Mouse (Mus musculus) forelimb bud, embryonic 11.5 days (tissue): Measurements from ENCODE around the gene Pgs1.

Source experiments
- DNase-seq: peaks from one replicate; pipeline ENCODE4 v3.0.0-alpha.2; 2012; ENCODE audit warnings: low read depth, low spot score

Pgs1 gene

DNA sequence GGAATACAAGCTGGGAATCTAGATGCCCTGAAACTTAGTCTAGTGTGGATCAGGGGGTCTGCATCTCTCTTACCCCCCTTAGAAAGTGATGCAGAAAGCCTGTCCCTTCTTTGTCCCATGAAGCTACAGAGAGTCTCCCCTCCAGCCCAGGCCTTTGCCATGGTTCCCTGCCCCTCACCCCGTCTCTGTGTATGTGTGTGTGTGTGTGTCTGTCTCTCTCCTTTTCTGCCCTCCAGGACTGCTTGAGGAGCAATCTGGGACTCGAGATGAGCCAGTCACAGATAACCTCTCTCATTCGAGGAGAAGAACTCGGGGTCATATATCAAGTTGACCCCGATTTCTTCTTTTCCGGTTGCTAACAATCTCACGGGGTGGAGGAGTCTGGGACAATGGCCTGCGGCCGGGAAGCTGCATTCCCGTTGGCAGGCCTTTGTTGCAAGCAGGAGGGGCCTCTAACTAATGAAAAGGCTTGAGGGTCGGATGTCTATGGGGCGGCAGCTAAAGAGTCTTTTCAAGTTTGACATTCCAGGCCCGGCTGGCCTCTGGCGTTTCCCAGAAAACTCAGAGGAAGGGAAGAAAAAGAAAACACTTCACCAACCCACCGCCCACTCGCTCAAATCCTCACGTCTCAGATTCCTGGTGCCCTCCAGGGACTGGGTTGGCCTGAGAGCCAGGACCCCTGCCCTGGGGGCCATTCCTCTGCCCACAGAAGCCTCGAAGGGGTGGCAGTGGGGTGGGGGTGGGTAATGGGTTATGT is 10.7 kb upstream of the Pgs1 start:
- DNase-seq = no peak

DNA sequence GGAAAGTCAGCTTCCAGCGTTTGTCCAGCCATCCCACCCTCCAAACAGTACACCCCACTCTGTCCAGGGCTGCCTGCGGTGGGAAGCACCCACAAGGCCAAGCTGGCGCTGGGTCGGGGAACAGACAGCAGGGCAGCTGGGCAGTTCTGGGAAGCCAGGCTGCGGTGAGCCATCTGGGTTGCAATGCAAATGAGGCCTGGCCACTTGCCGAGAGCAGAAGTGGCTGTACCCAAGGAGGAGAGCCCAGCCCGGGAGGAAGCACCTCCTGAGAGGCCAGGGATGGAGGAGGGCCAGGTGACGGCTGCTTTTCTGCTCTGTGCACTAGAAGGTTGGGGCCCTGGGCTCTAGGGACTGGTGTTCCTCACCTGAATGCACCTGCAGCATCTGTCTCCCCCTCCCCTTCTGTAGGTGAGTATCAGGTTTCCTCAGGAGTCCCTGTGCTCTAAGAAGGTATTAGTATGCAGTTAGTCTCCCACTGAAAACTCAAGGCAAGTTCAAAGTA is 10.0 kb upstream of the Pgs1 start:
- DNase-seq = no peak

GRCm38 (mm10) chr11:117977694-117978360 is 8.3 kb upstream of the Pgs1 start:
- DNase-seq = no peak

DNA sequence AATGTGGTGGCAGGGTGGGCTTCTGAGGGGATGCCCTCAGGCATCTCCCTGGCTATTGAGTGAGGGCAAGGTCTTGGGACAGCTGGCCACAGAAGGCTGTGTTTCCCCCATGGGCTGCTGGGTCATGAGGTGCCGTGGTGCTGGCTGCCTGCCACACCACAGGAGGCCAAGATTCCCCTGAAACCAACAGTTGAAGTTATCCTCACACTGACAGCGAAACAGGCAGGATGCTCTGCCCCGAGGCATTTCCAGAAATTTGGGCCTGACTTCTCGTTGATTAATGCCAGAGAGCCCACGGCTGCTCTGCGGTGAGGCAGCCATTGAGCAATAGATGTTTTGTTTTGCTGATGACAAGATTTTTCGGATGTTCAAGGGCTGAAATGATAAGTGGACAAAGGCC is 6.7 kb upstream of the Pgs1 start:
- DNase-seq = no peak

DNA sequence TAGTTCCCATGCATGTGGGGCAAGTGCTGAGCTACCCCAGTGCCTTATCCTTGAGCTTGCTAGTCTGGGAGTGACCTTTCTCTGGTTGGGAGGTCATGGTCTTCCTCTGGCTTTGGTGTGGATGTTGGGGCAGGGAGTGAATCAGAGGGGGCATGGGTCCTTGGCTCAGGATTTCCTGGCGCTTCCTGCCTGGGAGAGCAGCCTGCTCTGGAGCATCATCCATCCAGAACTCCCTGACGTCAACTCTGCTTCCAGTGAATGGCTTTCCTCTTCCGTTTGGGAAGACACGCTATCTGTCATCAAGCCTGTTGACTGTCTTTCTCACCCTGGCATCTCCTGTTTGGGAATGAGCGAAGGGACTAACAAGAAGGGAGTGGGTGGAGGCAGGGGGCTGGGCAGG is 3.7 kb upstream of the Pgs1 start:
- DNase-seq = no peak

GRCm38 (mm10) chr11:117983770-117984169 is 2.3 kb upstream of the Pgs1 start:
- DNase-seq = no peak

DNA sequence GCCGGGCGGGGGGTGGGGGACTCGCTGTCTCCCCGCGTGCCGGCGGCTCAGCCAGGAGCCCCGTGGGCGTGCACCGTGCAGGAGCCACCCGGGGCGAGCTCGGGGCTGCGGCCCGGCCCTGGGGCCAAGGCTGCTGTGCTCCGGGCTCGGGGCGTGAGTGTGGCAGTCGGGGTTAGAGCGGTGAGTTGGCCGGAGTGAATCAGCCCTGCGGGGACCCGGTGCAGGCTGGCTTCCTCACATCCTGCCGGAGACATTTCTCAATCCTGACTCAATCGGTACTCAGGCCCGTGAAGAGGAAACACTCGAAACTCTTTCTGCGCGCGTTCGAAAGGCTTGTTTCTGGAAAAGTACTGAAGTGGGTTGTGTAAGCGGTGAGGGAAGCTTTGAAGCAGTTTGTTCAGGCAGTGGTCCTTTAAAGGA is 950 bp downstream of the Pgs1 start:
- no peak for DNase-seq

DNA sequence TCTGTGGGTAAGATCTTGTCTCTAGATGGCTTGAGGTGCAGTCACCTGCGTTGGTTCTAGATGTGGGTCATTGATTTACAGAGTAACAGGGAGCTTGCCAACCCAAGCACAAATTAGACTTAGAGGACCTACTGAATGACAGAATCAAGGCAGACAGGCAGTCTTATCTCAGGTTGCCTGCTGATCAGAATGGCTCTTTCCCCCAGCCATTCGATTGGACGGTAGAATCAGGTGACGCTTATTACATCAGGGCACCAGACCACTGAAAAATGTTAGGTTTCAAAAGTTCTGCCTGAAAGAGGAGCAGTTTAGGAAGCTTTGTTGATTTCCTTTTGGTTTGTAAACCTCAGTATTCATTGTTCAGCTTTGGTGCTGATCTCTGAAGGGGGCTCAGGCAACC is 1.9 kb downstream of the Pgs1 start:
- no peak for DNase-seq

GRCm38 (mm10) chr11:117989241-117989640 is 3.1 kb downstream of the Pgs1 start:
- DNase-seq = no peak

- no peak for DNase-seq
Measured at GRCm38 (mm10) chr11:117989926-117990325, 3.8 kb downstream of the Pgs1 start.

- DNase-seq = no peak
Measured at GRCm38 (mm10) chr11:117991502-117992470, 5.7 kb downstream of the Pgs1 start.

DNA sequence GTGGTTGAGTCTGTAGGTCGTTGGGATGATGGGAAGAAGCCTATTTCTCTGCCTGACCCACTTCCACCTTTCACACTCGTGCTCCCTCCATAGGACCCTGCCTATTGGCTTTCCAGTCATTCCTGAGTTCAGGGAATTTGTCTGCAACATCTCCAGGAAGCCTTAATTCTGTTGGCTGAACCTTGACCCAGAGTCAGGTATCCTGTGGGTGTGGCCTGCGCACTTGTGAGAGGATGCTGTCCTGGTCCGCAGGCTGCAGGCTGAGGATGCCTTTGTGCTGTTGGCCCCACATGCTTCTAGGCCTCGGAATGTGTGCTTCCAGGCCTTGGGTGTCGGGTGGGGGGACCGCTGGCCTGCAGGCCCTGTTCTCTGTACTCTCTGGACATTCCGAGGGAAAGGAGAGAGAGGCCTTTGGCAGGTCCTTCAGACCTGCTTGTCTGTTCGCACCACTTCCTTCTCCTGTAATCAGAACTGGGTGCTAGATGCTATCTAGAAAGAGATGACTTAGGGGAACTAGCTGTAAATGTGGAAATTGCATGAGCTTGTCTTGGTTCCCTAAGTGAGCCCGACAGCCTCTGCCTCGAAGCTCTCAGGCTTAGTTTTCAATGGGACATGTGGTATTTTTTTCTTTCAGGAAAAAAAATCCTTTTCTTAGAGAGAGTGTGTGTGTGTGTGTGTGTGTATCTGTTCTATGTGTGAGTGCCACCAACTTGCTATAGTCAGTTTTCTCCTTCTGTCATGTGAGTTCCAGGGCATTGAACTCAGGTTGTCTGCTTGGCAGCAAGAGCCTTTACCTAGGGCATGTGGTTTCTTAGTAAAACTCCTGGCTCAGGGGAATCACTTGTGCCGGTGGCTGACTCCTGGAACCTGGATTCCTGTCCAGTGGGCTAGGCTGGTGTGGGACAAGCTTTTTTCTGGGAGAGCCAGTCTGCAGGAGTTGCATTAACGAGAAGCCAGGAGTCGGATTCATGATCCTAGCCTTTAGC is 7.4 kb downstream of the Pgs1 start:
- no peak for DNase-seq

DNA sequence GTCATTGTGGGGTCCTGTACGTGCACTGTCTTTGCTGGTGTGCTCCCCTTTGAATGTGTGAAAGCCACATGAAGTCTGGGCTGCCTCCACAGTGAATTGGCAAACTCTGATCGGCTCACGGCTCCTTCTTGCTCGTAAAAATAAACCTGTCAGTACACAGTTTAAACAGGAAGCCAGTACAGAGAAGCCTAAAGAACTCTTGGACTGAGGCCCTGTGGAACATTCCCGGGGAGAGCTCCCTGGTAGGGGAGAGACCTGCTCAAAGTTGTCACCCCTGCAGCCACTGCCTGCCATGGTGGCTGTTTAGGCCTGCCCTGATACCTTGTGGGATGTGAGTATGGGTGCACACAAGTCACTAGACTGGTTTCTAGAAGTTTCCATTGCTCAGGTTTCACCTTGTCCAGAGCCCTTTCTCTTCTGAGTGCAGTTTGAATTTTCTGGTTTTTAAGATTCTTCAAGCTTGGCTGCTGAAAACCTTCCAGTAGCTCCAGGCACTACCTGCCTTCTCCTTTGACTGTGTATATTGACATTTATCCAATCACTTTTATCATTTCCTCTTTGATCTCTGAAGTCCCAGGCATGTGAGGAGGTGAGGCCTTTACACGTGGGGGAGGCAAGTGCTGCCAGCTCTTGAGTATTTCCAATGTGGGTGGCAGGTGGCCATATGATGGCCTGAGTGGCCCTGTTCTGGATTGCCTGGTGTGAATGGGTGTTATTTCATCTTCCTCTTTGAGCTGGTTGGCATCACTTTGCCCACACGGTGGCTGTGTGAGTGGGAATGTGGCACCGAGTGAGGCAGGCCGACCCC is 8.4 kb downstream of the Pgs1 start:
- DNase-seq = no peak

DNA sequence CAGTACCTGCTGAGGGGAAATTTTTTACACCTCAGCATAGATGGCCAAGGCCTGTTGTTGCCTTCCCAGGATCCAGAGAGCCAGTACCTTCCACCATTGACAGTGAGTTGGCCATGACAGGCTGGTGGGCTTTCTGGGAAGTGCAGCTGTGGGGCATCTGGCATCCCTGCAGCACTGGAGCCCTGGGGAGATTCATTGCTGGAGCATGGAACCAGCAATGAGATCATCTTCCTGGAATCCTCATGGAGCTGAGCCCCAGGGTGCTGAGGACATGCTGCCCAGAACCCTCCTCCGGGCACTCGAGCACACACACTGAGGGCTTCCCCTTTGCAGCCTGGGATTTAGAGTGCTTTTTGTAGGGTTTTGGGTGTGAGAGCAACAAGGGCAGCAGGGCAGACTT is 9.2 kb downstream of the Pgs1 start:
- no peak for DNase-seq

DNA sequence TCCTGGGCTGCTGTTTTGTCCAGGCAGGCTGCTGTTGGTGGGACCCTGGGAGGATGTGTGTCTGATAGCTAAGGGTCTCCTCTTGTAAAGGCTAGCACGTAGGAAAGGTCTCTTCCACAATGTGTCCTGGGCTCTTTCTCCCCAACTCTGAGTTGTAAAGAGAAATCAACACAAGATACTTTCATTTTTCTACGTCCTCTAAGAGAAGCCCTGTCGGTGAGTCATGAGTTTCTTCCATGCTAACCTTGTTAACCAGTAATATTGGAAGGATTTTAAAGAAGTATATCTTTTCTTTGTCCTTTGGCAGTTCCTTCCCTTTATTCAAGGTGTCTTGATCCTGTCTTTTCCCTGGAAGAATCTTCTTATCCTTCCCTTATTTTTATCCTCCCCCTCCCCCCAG is 9.6 kb downstream of the Pgs1 start:
- DNase-seq = no peak

DNA sequence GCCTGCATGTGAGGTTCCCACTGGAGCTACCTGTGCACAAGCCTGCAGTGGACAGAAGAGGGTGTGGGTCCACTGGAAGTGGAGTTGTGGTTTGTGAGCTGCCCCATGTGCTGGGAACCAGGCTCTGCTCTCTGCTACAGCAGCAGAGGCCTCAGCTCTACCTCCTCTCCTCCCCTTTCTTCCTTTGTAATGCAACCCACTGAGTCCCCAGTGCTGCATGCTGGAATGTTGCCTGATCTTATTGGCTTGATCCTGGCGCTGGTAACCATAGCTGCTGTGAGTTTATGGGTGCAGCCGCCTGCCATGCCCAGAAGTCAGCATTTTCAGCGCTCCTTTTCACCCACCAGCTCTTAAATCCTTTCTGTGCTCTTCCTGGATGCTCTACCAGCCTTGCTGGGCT is 10.0 kb downstream of the Pgs1 start:
- no peak for DNase-seq

DNA sequence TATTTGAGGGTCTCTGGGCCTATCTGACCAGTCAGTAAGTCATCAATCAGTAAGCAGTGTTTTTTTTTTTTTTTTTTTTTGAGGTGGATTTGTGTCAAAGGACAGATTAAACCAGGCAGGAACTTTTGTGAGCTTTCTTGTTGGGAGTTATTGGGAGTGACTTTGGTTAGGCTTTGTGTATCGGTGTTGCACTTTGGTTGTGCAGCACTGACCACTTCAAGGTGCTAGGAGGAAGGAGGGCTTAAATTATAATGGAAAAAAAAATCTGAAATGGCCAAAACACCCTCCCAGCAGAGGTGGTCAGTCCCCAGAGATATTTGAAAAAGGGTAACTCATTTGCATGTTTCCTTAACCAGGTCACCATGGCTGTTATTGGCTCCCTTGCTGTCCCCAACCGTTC is 11.0 kb downstream of the Pgs1 start:
- no peak for DNase-seq

DNA sequence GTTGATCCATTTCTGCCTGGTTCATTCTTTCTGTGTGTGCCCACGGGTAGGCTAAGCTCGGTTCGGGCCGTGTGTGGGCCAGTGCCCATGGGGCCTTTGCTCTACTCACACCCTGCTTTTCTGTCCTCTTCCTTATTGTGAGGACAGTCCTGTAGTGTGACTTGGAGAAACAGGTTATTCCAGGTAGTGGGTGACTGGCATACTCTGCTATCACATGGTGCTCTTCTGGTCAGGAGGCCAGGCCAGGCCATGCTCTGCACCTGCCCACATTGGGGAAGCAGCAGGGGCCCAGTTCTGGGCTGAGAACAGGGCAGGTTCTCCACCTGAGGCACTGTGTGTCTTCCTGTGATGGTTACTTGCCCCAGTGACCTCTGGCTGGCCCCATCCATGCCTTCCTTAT is 12.3 kb downstream of the Pgs1 start:
- no peak for DNase-seq

DNA sequence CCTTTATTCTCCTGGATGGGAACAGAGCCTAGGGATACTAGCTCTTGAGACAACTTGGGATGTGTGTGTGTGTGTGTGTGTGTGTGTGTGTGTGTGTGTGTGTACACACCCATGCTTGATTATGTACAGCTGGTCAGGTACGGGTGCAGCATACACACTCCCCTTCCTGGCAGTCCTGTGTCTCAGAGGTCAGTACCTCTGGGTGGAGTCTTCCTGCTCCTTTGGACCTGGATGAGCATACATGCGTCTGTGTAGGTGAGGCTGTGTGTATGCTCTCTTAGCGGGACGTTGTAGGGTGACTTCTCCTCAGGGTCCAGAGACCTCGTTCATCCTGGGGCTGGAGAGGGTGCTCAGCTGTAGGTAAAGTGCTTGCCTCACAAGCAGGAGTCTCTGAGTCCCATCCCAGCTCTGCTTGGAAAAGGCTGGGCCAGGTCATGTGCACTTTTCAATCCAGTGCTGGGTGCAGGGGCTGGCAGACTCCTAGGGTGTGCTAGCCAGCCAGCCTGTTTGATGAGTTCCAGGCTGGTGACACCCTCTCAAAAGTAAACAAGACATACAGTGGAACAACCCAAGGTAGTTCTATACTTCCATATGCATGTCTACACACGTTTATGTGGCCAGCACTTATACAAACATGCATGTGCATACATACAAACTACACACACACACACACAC is 13.3 kb downstream of the Pgs1 start:
- no peak for DNase-seq
